Mouse (Mus musculus): Measurements from ENCODE around the gene Gpr12.

DNA sequence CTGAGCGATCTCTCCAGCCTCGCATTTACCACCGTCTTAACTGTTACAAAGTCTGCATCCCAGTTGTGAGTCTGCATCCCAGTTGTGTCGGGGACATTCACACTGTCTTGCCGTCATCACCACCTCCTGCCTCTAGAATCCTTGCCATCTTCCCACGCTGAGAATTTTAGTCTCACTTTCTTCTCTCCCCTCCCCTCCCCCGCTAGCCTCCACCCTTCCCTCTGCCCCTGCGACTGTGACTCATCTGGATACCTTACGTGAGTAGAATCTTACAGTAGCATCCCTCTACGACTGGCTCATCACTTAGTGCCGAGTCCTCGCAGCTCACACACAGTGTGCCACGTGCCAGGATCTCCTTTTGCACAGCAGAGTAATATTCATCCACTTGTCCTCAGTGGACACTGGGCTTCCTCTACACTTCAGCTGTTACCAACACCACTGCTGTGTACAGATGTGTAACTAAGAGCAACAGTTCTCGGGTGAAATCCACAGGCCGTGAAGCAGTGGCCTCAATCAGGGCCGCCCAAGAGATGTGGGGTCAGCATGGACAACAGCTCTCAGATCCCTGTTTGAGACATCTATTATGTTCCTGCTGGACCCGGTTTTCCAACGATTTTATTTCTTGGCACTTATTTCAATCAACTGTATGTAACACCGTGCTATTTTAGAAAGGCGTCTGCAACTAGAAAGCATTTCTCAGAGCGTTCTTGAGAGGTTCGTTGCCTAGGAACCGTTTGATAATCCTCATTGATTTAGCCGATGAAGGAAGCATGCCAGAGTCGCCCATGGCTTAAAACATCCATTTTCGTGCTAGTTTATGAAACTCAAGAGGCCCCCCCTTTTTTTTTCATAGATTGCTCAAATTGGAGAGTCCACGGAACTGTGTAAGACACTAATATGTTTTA, 13.4 kb upstream of the Gpr12 start:
- TF ChIP-seq POLR2A (IDR thresholded peaks at IDR 0.05; ENCODE audit: control insufficient read depth in 1 of 2, insufficient read depth in 1 of 2, low read depth in 1 of 2, low read length in 2 of 2, poor library complexity in 1 of 2): no peak
- TF ChIP-seq ZKSCAN1 (IDR thresholded peaks at IDR 0.05; ENCODE audit: low read depth, low read length): no peak
- no peak for TF ChIP-seq CHD1 (IDR thresholded peaks at IDR 0.05; ENCODE audit: low read depth, low read length)
- TF ChIP-seq TBP (IDR thresholded peaks at IDR 0.05; ENCODE audit: low read depth, low read length): no peak
- TF ChIP-seq HCFC1 (IDR thresholded peaks at IDR 0.05; ENCODE audit: low read depth, low read length): no peak
- no peak for TF ChIP-seq MAX (IDR thresholded peaks at IDR 0.05; ENCODE audit: low read length)
- no peak for TF ChIP-seq JUND (IDR thresholded peaks at IDR 0.05; ENCODE audit: low read depth, low read length)
- TF ChIP-seq CTCF (IDR thresholded peaks at IDR 0.05 in 2 of 3, conservative IDR thresholded peaks at IDR 0.05 in 1 of 3; ENCODE audit: control insufficient read depth in 1 of 3, insufficient read depth in 1 of 3, low read depth in 2 of 3, low read length in 3 of 3, poor library complexity in 1 of 3, severe bottlenecking in 1 of 3): no peak
- TF ChIP-seq MYC (IDR thresholded peaks at IDR 0.05; ENCODE audit: low read depth, low read length): no peak
- no peak for TF ChIP-seq E2F4 (IDR thresholded peaks at IDR 0.05; ENCODE audit: borderline replicate concordance, low read depth, low read length)
